Mouse (Mus musculus) central nervous system, embryonic 11.5 days (tissue): ENCODE data around the gene Ankk1. TPM values are rescaled to one million over a fixed set of nuclear protein-coding genes. Genes with fewer than 3 reads are reported as not detected.

ENCODE experiments used
- polyA plus RNA-seq: library from polyadenylated mRNA; depleted of rRNA; stranded (reverse); fragments of >200 nt; gene quantifications from 2 replicates; pipeline ENCODE4 v1.2.3, GENCODE M21; 2012; rRNA removed

Gene Ankk1
- 0.04 TPM in 1 of 2 replicates, not detected in the other for polyA plus RNA-seq

DNA sequence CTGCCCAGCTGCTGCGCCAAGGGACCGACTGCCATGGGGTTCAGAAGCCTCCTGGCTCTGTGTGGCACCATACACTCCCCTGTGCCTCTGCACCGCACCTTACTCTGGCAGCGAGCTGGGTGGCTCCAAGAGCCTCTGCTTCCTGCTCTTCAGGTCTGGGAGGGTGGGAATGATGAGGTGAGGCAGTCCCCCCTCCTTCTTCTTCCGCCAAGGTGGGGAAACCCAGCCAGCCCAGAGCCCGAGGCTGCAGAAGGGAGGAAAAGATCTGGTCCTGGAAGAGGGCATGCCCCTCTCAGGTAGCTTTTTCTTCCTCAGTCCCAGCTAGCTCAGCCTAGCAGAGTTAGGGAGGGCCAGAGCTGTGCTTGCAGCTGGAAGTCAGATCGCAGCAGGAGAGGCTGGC, at the start of gene Ankk1:
Ankk1 (minus strand) TSS at position 101 of the 400 bp plus-strand sequence.

Other genes starting within 250 kb of the Ankk1 start
- gene Gm4894, start 176.5 kb downstream of the Ankk1 start, polyA plus RNA-seq, result not detected in 2 replicates
- gene Drd2, start 86.4 kb downstream of the Ankk1 start, polyA plus RNA-seq, result 0.70 and 0.71 TPM in 2 replicates
- gene Ttc12, start 59.2 kb upstream of the Ankk1 start, polyA plus RNA-seq, result 3.0 and 4.1 TPM in 2 replicates